Mouse (Mus musculus): ENCODE results near the gene Gatad2b.

The Gatad2b gene

GRCm38 (mm10) chr3:90323119-90323518 lies 30.1 kb downstream of the Gatad2b start:
- WGBS: under 1% methylated on average over 5 of the region's 5 CpGs

GRCm38 (mm10) chr3:90332485-90332884 lies 39.5 kb downstream of the Gatad2b start:
- WGBS: 61% methylated on average over 5 of the region's 5 CpGs

GRCm38 (mm10) chr3:90338190-90338589 lies 45.2 kb downstream of the Gatad2b start:
- 58% methylated on average over 3 of the region's 3 CpGs for WGBS

- WGBS: 66% methylated on average over 2 of the region's 2 CpGs
Observed at GRCm38 (mm10) chr3:90342853-90343252, 49.9 kb downstream of the Gatad2b start.

- WGBS: 97% methylated on average over 4 of the region's 4 CpGs
Observed at GRCm38 (mm10) chr3:90347847-90348246, 54.9 kb downstream of the Gatad2b start.

GRCm38 (mm10) chr3:90357959-90358358 lies 65.0 kb downstream of the Gatad2b start:
- 77% methylated on average over 7 of the region's 7 CpGs for WGBS

- 67% methylated on average over 1 of the region's 1 CpGs for WGBS
Observed at GRCm38 (mm10) chr3:90359230-90359629, 66.3 kb downstream of the Gatad2b start.

GRCm38 (mm10) chr3:90361476-90361875 lies 68.5 kb downstream of the Gatad2b start:
- 73% methylated on average over 4 of the region's 4 CpGs for WGBS

GRCm38 (mm10) chr3:90362346-90362745 lies 69.4 kb downstream of the Gatad2b start:
- WGBS: 66% methylated on average over 2 of the region's 2 CpGs

GRCm38 (mm10) chr3:90367001-90367632 lies 74.1 kb downstream of the Gatad2b start:
- 82% methylated on average over 5 of the region's 5 CpGs for WGBS

- 13% methylated on average over 2 of the region's 2 CpGs for WGBS
Observed at GRCm38 (mm10) chr3:90369041-90369440, 76.1 kb downstream of the Gatad2b start.

- WGBS: 88% methylated on average over 7 of the region's 7 CpGs
Observed at GRCm38 (mm10) chr3:90371857-90372256, 78.9 kb downstream of the Gatad2b start.

- 60% methylated on average over 5 of the region's 5 CpGs for WGBS
Observed at GRCm38 (mm10) chr3:90372817-90373216, 79.8 kb downstream of the Gatad2b start.

GRCm38 (mm10) chr3:90373432-90374028 lies 80.6 kb downstream of the Gatad2b start:
- 25% methylated on average over 4 of the region's 4 CpGs for WGBS

- 79% methylated on average over 4 of the region's 4 CpGs for WGBS
Observed at GRCm38 (mm10) chr3:90374368-90374767, 81.4 kb downstream of the Gatad2b start.

GRCm38 (mm10) chr3:90375562-90376246 lies 82.7 kb downstream of the Gatad2b start:
- WGBS: 69% methylated on average over 3 of the region's 3 CpGs

- 79% methylated on average over 1 of the region's 1 CpGs for whole genome bisulfite sequencing
Observed at GRCm38 (mm10) chr3:90376247-90376585, 83.2 kb downstream of the Gatad2b start.

- 88% methylated on average over 5 of the region's 5 CpGs for WGBS
Observed at GRCm38 (mm10) chr3:90378496-90378895, 85.5 kb downstream of the Gatad2b start.

- 87% methylated on average over 11 of the region's 11 CpGs for WGBS
Observed at GRCm38 (mm10) chr3:90381727-90382126, 88.7 kb downstream of the Gatad2b start.

- 51% methylated on average over 4 of the region's 4 CpGs for WGBS
Observed at GRCm38 (mm10) chr3:90383690-90384089, 90.7 kb downstream of the Gatad2b start.

GRCm38 (mm10) chr3:90384851-90385375 lies 91.9 kb downstream of the Gatad2b start:
- 83% methylated on average over 7 of the region's 7 CpGs for WGBS

GRCm38 (mm10) chr3:90386817-90387216 lies 93.8 kb downstream of the Gatad2b start:
- 94% methylated on average over 10 of the region's 10 CpGs for WGBS

GRCm38 (mm10) chr3:90387483-90387882 lies 94.5 kb downstream of the Gatad2b start:
- WGBS: 40% methylated on average over 11 of the region's 11 CpGs
